Mouse (Mus musculus) liver, postnatal 0 days (tissue): ENCODE measurements around the gene Qrich2.

Experiments
- CTCF ChIP-seq: sonication (generic); IDR thresholded peaks from 2 replicates; pipeline ENCODE4 v1.5.1; 2016; ENCODE audit warnings: antibody characterized with exemption, low read depth
- EP300 ChIP-seq: IDR thresholded peaks from 2 replicates; pipeline ENCODE4 v1.6.1; 2016; ENCODE audit warnings: antibody characterized with exemption, low read depth, mild to moderate bottlenecking

DNA sequence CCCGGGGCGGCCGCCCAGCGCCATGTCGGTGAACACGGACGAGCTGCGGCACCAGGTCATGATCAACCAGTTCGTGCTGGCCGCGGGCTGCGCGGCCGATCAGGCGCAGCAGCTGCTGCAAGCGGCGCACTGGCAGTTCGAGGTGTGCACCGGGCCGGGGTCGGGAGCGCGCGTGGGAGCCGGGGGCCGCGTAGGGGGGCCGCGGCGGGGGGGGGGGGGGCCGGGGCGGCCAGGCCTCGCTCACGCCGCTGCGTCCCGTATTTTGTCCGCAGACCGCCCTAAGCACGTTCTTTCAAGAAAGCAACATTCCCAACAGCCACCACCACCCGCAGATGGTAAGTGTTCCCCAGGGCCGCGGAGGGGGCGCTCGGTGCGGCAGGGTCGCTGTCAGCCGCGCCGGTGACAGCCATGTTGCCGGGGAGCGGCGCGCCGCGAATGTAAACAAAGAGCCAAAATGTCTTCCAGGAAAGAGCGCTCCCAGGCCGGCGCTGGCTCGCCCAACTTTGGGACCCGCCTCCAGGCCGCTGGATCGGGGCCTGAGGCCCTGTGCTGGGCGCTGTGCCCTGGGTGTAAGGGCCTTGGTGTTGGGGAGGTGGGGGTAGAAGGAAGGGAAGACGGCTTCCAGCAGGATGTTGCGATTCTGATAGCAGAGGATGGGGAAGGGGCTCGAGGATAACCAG lies 31.6 kb downstream of the Qrich2 start:
- no peak for TF ChIP-seq CTCF
- no peak for TF ChIP-seq EP300
